Mouse (Mus musculus) liver, embryonic 14.5 days (tissue): ENCODE measurements around the gene Klhl22. TPM values are rescaled to one million over a fixed set of nuclear protein-coding genes. Genes with fewer than 3 reads are reported as not detected.

ENCODE experiments used
- ATAC-seq: fragments of 200-750 bp; cut with Nextera tagmentation; 2 replicates; pipeline ENCODE4 v1.8.0; 2017; ENCODE audit warnings: moderate number of reproducible peaks, mild to moderate bottlenecking, moderate library complexity; ENCODE audit not compliant: insufficient read depth
- DNase-seq, 3 experiments: peaks; one replicate each; pipeline ENCODE4 v3.0.0-alpha.2; 2012 to 2013; ENCODE audit warnings: low read depth in 3 of 3, low spot score in 3 of 3
- H3K27ac ChIP-seq: fragments of 300-500 bp; sonication (generic); 2 replicates; pipeline ENCODE4 v1.5.1; 2014; ENCODE audit warnings: moderate library complexity, mild to moderate bottlenecking, control low read depth, inconsistent platforms
- H3K27me3 ChIP-seq: fragments of 300-500 bp; sonication (generic); 2 replicates; pipeline ENCODE4 v1.6.1; 2014; ENCODE audit warnings: mild to moderate bottlenecking, low read length, moderate library complexity; ENCODE audit not compliant: control insufficient read depth, insufficient read depth
- H3K36me3 ChIP-seq: fragments of 300-500 bp; sonication (generic); replicated peaks from 2 replicates; pipeline ENCODE4 v1.6.1; 2014; ENCODE audit warnings: low read depth; ENCODE audit not compliant: control insufficient read depth, insufficient read depth
- H3K4me1 ChIP-seq, 2 experiments: fragments of 200-500 bp in 1 of 2; fragments of 300-500 bp in 1 of 2; sonication (generic) in 1 of 2; replicated peaks; 2 replicates each; pipeline ENCODE4 v1.6.1; 2012 to 2014; ENCODE audit warnings: antibody characterized with exemption in 1 of 2, inconsistent platforms in 1 of 2, low read length in 1 of 2; ENCODE audit not compliant: control insufficient read depth in 2 of 2, insufficient read depth in 2 of 2
- H3K4me2 ChIP-seq: fragments of 300-500 bp; sonication (generic); 2 replicates; pipeline ENCODE4 v1.6.1; 2014; ENCODE audit warnings: low read depth, mild to moderate bottlenecking, control low read depth, moderate library complexity
- H3K4me3 ChIP-seq, 2 experiments: fragments of 200-500 bp in 1 of 2; fragments of 300-500 bp in 1 of 2; sonication (generic) in 1 of 2; 2 replicates each; pipeline ENCODE4 v1.5.1; 2012 to 2014; ENCODE audit warnings: low read depth in 2 of 2, low read length in 2 of 2, mild to moderate bottlenecking in 2 of 2, control low read depth in 1 of 2, inconsistent platforms in 1 of 2, moderate library complexity in 1 of 2; ENCODE audit not compliant: insufficient read depth in 1 of 2
- H3K9ac ChIP-seq: fragments of 300-500 bp; sonication (generic); replicated peaks from 2 replicates; pipeline ENCODE4 v1.6.1; 2014; ENCODE audit warnings: mild to moderate bottlenecking, control low read depth, moderate library complexity
- H3K9me3 ChIP-seq: fragments of 300-500 bp; sonication (generic); 2 replicates; pipeline ENCODE4 v1.6.1; 2016; ENCODE audit warnings: low read length, mixed read lengths; ENCODE audit not compliant: control insufficient read depth
- CTCF ChIP-seq: IDR thresholded peaks from 2 replicates; pipeline ENCODE4 v1.5.1; 2016; ENCODE audit warnings: antibody characterized with exemption, low read depth, control low read depth
- EP300 ChIP-seq: IDR thresholded peaks from 2 replicates; pipeline ENCODE4 v1.6.1; 2016; ENCODE audit warnings: antibody characterized with exemption, low read depth
- WGBS: fragments of 180-500 bp; shearing (Covaris S2); extraction: QIAGEN DNeasy Blood & Tissue Kit; methylation state at CpG from one replicate; pipeline ENCODE4 v1.1.7; 2014; ENCODE audit not compliant: insufficient replicate concordance; 5-methylcytosine and 5-hydroxymethylcytosine counted together
- polyA plus RNA-seq, 2 experiments: library from polyadenylated mRNA; depleted of rRNA in 1 of 2; stranded (reverse) in 1 of 2; unstranded in 1 of 2; fragments of >200 nt; fragmentation: Nextera tagmentation in 1 of 2; extraction: Ambion mirVana in 1 of 2; gene quantifications; 2 replicates each; pipeline versions ENCODE4 v1.2.1 to v1.2.3; 2012 to 2014

Gene Klhl22
- polyA plus RNA-seq, 2 experiments: 11.6 to 14.0 TPM

GRCm38 (mm10) chr16:17736156-17736555, 23.3 kb upstream of the Klhl22 start:
- no peak overlapping the region for H3K27ac ChIP-seq
- no peaks in the 10 kb centered on the region; a peak in 1 of 4 replicates for H3K4me1 ChIP-seq
- TF ChIP-seq CTCF (no peak), EP300 (no peak)
- no peak overlapping the region for H3K4me2 ChIP-seq
- H3K9me3 ChIP-seq: no peaks in the 10 kb centered on the region
- 31% methylated on average over 4 of the region's 4 CpGs for WGBS
- no peak overlapping the region for H3K9ac ChIP-seq
- no peak overlapping the region for H3K4me3 ChIP-seq
- DNase-seq (no peak), ATAC-seq (no peak)
- peaks cover 8% of the 10 kb centered on the region for H3K27me3 ChIP-seq
- H3K36me3 ChIP-seq: no peaks in the 10 kb centered on the region

- Histone ChIP-seq H3K9me3 (no peaks in the 10 kb centered on the region), H3K4me3 (no peak overlapping the region), H3K4me2 (no peak overlapping the region), H3K27me3 (no peaks in the 10 kb centered on the region; the same call in 1 of the 2 replicates), H3K4me1 (no peaks in the 10 kb centered on the region; a peak in 1 of 4 replicates), H3K36me3 (no peaks in the 10 kb centered on the region), H3K9ac (no peak overlapping the region), H3K27ac (no peak overlapping the region)
- 50% methylated on average over 4 of the region's 4 CpGs for WGBS
- no peak for TF ChIP-seq EP300
- no peak for TF ChIP-seq CTCF
- DNase-seq (no peak), ATAC-seq (no peak)
Measured at GRCm38 (mm10) chr16:17740080-17740479, 19.3 kb upstream of the Klhl22 start.

GRCm38 (mm10) chr16:17742810-17743209, 16.6 kb upstream of the Klhl22 start:
- TF ChIP-seq CTCF (no peak), EP300 (no peak)
- H3K9me3 ChIP-seq: no peaks in the 10 kb centered on the region
- H3K27me3 ChIP-seq: no peaks in the 10 kb centered on the region
- no peak overlapping the region for H3K9ac ChIP-seq
- no peak overlapping the region for H3K4me3 ChIP-seq
- no peak overlapping the region for H3K4me2 ChIP-seq
- no peaks in the 10 kb centered on the region; a peak in 1 of 4 replicates for H3K4me1 ChIP-seq
- WGBS: 50% methylated on average over 1 of the region's 1 CpGs
- H3K27ac ChIP-seq: no peak overlapping the region
- DNase-seq (no peak), ATAC-seq (no peak)
- H3K36me3 ChIP-seq: no peaks in the 10 kb centered on the region

GRCm38 (mm10) chr16:17743279-17743678, 16.1 kb upstream of the Klhl22 start:
- Histone ChIP-seq H3K9ac (no peak overlapping the region), H3K27ac (no peak overlapping the region), H3K4me1 (no peaks in the 10 kb centered on the region; a peak in 1 of 4 replicates), H3K9me3 (no peaks in the 10 kb centered on the region), H3K27me3 (no peaks in the 10 kb centered on the region), H3K4me2 (no peak overlapping the region), H3K4me3 (no peak overlapping the region), H3K36me3 (no peaks in the 10 kb centered on the region)
- peak; percentile 55 for TF ChIP-seq CTCF
- TF ChIP-seq EP300: no peak
- no peak for ATAC-seq
- no peak for DNase-seq
- WGBS: 43% methylated on average over 4 of the region's 4 CpGs

GRCm38 (mm10) chr16:17744536-17744935, 14.9 kb upstream of the Klhl22 start:
- DNase-seq (no peak), ATAC-seq (no peak)
- peak; percentile 85 for TF ChIP-seq CTCF
- TF ChIP-seq EP300: no peak
- 0% methylated on average over 1 of the region's 1 CpGs for WGBS
- H3K4me2 ChIP-seq: no peak overlapping the region
- H3K27ac ChIP-seq: no peak overlapping the region
- no peaks in the 10 kb centered on the region for H3K9me3 ChIP-seq
- H3K9ac ChIP-seq: no peak overlapping the region
- no peaks in the 10 kb centered on the region; a peak in 1 of 4 replicates for H3K4me1 ChIP-seq
- H3K27me3 ChIP-seq: no peaks in the 10 kb centered on the region
- H3K4me3 ChIP-seq: no peak overlapping the region
- H3K36me3 ChIP-seq: no peaks in the 10 kb centered on the region
